Mouse (Mus musculus) gastrocnemius, adult 18-20 months (tissue): Measurements from ENCODE around the gene Adad2. TPM values are rescaled to one million over a fixed set of nuclear protein-coding genes. Genes with fewer than 3 reads are reported as not detected.

Experiments
- DNase-seq: peaks from one replicate; pipeline ENCODE4 v3.0.0; 2021; ENCODE audit warnings: low spot score
- total RNA-seq, 2 experiments: library from RNA; stranded (reverse); gene quantifications; 2 replicates each; pipeline ENCODE4 v1.2.3; 2021

Gene Adad2
- total RNA-seq, 2 experiments from 2014 or later = 0.14 TPM; not detected in 1

GRCm38 (mm10) chr8:119616358-119616757 lies 3.8 kb downstream of the Adad2 start:
- DNase-seq = no peak

GRCm38 (mm10) chr8:119616811-119617210 lies 4.3 kb downstream of the Adad2 start:
- DNase-seq = no peak

DNA sequence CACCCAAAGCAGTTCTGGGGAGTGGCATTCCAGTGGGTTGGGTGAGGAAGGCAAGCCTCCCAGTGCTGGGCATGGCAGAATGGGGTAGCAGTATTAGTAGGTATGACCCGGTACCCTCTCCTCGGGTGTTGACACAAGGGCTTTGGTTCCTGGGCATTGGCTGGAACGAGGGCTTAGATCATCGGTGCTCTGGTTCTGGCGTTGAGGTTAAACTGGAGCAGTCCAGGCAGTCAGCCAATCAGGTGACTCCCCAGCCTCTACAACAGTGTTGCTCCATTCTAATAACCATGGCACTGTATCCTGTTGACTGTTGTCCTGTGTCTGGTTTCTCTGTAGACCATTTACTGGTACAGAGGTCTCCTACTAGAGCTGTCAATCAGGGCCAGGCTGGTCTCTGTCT lies 5.0 kb downstream of the Adad2 start:
- peak; percentile 61 for DNase-seq

DNA sequence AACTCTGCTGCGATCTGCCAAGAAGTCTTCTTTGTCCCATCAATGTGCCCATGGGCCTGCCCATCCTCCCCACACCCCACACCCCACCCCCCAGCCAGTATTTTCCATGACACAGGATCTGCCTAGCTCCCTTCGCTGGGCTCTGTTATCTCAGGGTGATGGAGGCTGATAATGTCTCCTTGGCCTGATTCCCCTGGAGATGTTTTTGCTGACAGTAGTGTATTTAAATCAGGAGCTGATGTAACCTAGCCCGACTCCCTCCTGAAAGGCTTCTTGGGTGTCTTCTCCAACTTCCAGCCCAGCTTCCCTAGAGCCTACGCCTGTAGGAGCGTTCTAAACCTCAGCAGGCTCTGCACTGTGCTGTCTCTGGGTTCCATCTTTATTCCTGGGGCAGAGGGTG lies 6.3 kb downstream of the Adad2 start:
- peak; percentile 70 for DNase-seq

DNA sequence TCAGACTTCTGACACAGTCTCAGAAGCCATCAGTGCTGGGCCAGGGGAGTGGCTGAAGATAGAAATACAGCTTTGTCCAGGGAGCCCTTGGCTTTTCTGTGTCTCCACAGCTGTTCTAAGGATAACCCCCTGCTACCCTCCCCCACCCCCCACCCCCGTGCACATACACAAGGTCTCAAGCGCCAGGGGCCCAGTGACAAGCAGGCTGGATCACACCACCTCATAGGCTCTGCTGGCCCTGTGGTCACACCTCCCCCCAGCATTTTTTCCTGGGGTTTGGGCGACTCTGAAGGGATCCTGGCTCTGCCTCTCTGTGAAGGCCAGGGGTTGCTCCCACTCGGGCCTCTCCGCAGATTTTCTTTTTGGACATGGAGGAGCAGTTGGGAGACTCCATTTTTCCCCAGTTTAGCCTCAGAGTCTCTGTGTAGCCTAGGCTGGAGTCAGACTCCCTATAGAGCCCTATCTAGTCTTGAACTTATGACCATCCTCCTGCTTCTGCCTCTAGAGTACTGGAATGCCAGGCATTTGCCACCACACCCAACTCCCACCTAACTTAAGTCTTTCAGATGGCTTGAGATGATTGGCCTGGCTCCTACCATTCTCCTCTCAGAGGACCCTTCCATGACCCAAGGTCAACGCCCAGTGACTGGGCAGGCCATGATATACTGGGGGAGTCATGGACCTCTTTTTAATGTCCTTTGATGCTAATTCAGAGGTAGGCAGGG lies 7.7 kb downstream of the Adad2 start:
- DNase-seq = no peak

- DNase-seq = peak; percentile 57
Observed at GRCm38 (mm10) chr8:119620848-119621465, 8.4 kb downstream of the Adad2 start.

DNA sequence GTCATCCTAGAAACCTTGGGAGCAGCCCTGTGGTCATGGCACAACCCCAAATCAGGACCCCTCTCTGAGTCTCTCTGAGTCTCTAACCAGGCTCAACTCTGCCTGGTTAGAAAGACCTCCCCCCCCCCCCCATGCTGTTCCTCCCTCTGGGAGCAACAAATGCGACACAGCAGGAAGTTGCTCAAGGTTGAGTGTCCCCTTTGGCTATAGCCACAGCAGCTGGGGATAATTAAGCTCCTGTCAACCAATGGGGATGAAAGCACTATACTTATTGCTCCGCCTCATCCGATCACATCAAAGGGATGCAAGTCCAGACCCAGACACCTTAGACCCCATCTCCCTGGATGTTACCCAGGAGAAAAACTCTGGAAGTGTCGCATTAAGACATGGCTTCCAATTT lies 10.0 kb downstream of the Adad2 start:
- DNase-seq = no peak

DNA sequence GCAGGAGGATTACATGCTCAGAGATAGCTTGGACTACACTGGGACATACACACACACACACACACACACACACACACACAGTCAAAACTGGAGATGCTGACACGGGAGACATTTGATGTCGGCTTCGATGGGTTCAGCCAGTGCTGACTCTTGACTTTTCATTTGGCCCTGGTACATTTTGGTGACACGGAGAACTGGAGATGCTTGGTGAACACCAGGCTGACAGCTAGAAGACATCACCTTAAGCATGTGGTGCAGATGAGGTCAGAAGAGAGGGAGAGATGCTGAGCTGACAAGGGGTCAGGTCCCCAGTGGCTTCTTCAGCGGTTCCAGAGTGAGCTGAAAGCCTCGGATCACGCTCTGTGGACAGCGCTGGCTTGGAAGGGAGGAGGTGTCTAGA lies 10.5 kb downstream of the Adad2 start:
- peak; percentile 67 for DNase-seq

DNA sequence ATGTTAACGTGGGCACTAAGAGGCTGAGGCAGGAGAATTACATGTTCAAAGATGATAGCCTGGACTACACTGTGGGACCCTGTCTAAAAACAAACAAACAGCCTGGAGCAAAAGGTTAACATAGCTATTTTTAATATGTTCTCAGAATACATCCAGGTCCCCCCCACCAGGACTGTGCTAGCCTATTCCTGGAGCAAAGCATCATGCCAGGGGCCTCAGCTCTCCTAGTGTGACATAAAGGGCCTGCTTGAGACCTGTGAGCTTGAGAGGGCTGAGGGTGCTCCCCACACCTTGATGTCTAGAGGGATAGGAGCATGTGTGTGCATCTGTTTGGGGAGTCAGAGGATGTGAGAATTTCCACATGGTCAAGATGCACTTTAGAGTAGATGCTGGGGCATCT lies 11.2 kb downstream of the Adad2 start:
- DNase-seq = peak; percentile 50

DNA sequence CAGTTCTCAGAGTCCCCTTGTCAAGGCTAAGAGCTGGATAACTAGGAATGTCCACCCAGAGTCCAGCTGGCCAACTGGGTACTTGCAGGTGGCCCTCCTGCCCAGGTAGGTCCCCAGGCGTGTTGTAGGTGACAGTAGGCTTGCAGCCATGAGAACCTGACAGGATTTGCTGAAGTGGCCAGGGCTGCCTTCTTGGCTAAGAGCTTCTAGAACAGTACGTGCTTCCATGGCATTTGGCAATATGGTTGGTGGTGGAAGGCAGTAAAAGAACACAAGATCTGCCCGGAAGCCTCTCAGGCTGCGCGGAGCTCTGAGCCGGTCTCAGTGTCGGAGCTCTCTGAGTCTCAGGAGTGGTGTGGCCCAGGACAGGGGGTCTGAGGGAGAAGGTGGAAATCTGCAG lies 12.4 kb downstream of the Adad2 start:
- DNase-seq = peak; percentile 68

DNA sequence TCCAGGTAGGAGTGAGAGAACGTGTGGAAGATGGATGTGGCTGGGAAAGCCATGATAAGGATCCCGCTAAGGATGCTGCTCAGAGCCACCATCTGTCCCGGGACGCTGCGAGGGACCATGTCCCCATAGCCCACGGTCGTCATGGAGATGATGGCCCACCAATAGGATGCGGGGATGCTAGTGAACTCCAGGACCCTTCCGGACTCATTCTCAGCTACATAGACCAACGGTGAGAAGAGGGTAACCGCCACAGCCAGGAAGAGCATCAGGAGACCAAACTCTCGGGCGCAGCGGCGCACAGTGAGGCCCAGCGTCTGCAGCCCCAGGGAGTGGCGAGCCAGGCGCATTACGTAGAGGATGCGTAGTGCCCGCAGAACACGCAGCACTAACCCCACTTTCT lies 13.2 kb downstream of the Adad2 start:
- no peak for DNase-seq

GRCm38 (mm10) chr8:119627199-119627598 lies 14.7 kb downstream of the Adad2 start:
- DNase-seq = no peak

DNA sequence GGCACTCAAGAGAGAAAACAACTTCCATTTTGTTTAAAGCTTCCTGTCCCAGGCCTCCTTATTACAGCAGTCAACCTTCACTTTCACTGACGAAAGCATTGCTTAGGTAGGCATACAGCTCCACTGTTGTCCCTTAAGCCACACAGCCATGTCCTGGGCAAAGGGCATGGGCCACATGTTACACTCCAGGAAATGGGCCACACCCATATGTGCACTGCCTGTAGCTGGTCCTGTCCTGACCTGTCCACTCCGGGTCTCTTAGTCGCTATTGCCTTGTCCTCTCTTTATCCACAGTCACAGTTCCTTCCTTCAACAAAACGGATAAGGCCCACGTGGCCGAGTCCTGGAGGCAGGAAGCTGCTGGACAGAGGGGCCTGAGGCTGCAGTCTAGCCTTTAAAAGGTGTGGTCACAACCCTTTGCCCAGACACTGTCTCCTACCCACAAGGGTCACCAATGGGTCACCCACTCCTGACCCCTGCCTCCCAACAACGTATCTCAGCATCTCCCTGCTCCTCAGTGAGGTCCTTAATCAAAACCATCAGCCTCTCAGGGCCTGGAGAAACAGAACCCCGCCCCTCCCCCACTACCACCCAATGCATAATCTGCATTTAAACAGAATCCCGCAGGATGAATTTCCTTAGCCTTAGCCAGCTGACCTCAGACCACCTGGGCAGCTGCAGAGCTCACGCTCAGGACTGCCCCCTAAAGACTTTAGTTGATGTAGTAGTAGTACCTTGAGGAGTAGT lies 15.2 kb downstream of the Adad2 start:
- DNase-seq = no peak

DNA sequence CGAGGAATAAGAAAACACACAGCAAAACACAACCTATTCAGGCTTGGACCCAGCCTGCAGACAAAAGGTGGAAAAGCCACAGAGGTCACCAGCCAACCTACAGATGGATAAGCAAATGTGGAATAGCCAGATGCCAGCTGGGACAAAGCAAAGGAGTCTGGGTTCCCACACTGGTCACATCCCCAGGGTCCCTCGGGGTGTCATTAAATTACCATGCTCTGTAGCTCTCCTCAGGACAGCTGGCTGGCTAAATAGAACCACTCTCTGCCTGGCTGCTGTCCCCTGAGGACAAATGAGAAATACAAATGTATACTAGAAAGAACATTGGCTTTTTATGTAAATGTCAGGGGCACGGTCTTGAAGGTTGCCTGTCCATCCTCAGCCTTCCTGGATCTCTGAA lies 18.3 kb downstream of the Adad2 start:
- DNase-seq = no peak

GRCm38 (mm10) chr8:119632246-119632645 lies 19.7 kb downstream of the Adad2 start:
- no peak for DNase-seq

- DNase-seq = no peak
Observed at GRCm38 (mm10) chr8:119632909-119633308, 20.4 kb downstream of the Adad2 start.

GRCm38 (mm10) chr8:119634616-119635336 lies 22.2 kb downstream of the Adad2 start:
- DNase-seq = no peak

DNA sequence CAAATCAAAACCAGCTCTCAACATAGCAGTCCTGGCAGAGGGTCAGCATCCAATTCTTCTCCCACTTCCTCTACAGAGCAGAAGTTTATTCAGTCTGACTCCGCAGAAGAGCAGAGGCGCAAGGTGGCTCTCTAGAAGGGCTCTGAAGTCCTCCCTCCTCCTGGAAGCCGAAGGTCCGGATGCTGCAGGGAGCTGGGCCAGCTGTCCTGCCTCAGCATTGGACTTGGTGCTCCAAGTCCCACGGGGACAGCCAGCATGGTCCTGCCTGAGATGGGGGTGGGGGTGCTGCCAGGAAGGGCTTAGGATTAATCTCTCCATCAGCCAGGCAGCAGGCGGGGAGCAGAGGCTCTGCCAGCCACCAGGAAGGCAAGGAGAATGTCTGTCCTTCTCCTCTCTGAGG lies 22.8 kb downstream of the Adad2 start, which contains the start of gene Kcng4:
TSS of gene Kcng4 (minus strand) at position 303 of the 400 bp plus-strand sequence.
- no peak for DNase-seq

GRCm38 (mm10) chr8:119635958-119636357 lies 23.4 kb downstream of the Adad2 start:
- no peak for DNase-seq

- no peak for DNase-seq
Observed at GRCm38 (mm10) chr8:119636766-119637165, 24.2 kb downstream of the Adad2 start.

DNA sequence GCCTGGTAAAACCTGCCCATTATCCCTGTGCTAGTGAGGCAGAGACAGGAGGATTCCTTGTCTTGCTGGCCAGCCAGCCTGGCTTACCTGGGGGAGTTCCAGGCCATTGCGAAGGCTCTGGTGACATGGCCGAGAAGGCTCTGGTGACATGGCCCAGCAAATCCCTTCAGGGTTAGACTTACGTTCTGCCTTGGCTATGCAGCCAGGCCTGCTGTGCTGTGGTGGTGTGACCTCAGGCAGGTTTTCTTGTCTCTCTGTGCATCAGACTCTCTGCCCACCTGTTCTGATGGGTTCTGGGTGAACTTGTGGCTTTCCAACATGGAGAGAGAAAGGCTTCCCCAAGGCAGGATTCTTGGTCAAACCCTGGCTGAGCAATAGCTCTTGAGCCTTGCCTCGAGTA lies 24.8 kb downstream of the Adad2 start:
- DNase-seq = no peak

DNA sequence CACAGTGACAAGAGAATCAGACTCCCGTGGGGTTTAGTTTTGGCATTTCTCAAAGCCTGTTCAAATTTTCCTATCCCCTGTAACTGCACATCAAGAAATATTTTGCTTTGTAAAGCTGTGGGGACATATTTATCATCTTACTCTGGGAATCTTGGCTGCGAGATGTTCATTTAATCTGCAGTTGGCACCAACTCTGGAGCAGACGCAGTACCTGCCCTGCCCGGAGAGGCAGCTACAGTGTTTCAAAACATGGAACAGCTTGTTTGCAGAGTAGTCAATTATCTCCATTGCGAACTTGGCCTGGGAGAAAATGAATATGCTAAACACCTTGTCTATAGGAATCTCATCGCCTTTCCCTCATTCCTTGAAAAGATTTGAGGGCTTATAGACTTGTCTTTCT lies 25.7 kb downstream of the Adad2 start:
- no peak for DNase-seq
